Mouse (Mus musculus) gastrocnemius, postnatal 10 days (tissue): Measurements from ENCODE around the gene Fgr. TPM values are rescaled to one million over a fixed set of nuclear protein-coding genes. Genes with fewer than 3 reads are reported as not detected.
"Not testable (repeated sequence)": the region's sequence is repeated elsewhere in the genome, so short reads cannot be mapped to it uniquely, and the experiment has no call there.

Experiments used
- DNase-seq: peaks from one replicate; pipeline ENCODE4 v3.0.0; 2021; ENCODE audit warnings: mixed read lengths
- total RNA-seq, 2 experiments: library from RNA; stranded (reverse); gene quantifications; 2 replicates each; pipeline ENCODE4 v1.2.3; 2021

Gene Fgr
- total RNA-seq, 2 experiments from 2014 or later, result 0.09 to 0.54 TPM

GRCm38 (mm10) chr4:132988581-132989355 is 14.9 kb downstream of the Fgr start:
- no peak for DNase-seq

GRCm38 (mm10) chr4:132993553-132993952 is 19.7 kb downstream of the Fgr start:
- no peak for DNase-seq

GRCm38 (mm10) chr4:132997469-132998237 is 23.8 kb downstream of the Fgr start:
- DNase-seq, result no peak

GRCm38 (mm10) chr4:133002896-133003295 is 29.0 kb downstream of the Fgr start:
- peak; percentile 47 for DNase-seq

- DNase-seq, result no peak
Measured at GRCm38 (mm10) chr4:133003316-133004018, 29.6 kb downstream of the Fgr start.

GRCm38 (mm10) chr4:133005233-133005632 is 31.3 kb downstream of the Fgr start:
- peak; percentile 69 for DNase-seq

- not testable (repeated sequence) for DNase-seq
Measured at GRCm38 (mm10) chr4:133005885-133006451, 32.1 kb downstream of the Fgr start.

GRCm38 (mm10) chr4:133007513-133008380 is 33.9 kb downstream of the Fgr start:
- DNase-seq, result no peak

GRCm38 (mm10) chr4:133009131-133009530 is 35.2 kb downstream of the Fgr start:
- DNase-seq, result peak; percentile 57

- DNase-seq, result no peak
Measured at GRCm38 (mm10) chr4:133009676-133010075, 35.8 kb downstream of the Fgr start.

GRCm38 (mm10) chr4:133010611-133011010 is 36.7 kb downstream of the Fgr start:
- no peak for DNase-seq

- peak; percentile 94 for DNase-seq
Measured at GRCm38 (mm10) chr4:133011028-133011820, 37.3 kb downstream of the Fgr start, which contains the start of gene Ahdc1. Gene Ahdc1, plus strand, starts transcription at chr4:133011260.

GRCm38 (mm10) chr4:133011821-133012775 is 38.2 kb downstream of the Fgr start:
- DNase-seq, result peak; percentile 81

GRCm38 (mm10) chr4:133012776-133013265 is 38.9 kb downstream of the Fgr start:
- peak; percentile 64 for DNase-seq

- peak; percentile 73 for DNase-seq
Measured at GRCm38 (mm10) chr4:133013266-133013891, 39.5 kb downstream of the Fgr start.

- DNase-seq, result peak; percentile 38
Measured at GRCm38 (mm10) chr4:133014088-133014487, 40.2 kb downstream of the Fgr start.

GRCm38 (mm10) chr4:133014896-133015709 is 41.2 kb downstream of the Fgr start:
- DNase-seq, result no peak
